Mouse (Mus musculus): ENCODE measurements around the gene Isoc2b. TPM values are rescaled to one million over a fixed set of nuclear protein-coding genes. Genes with fewer than 3 reads are reported as not detected.

The Isoc2b gene
- total RNA-seq, 2 experiments from 2014 or later: 12.5 to 13.3 TPM

Other genes with a start within 250 kb of the Isoc2b start
Only the 30 nearest of the 33 such genes appear.
- gene Hspbp1, start 185.2 kb downstream of the Isoc2b start, total RNA-seq (2014; fragmentation: Nextera tagmentation): 69.0 and 77.0 TPM in 2 replicates
- 44.9 and 47.4 TPM in 2 replicates for gene Hspbp1, start 185.2 kb downstream of the Isoc2b start, total RNA-seq (2017)
- not detected in 2 replicates for gene Brsk1, start 179.7 kb downstream of the Isoc2b start, total RNA-seq (2014; fragmentation: Nextera tagmentation)
- gene Brsk1, start 179.7 kb downstream of the Isoc2b start, total RNA-seq (2017): not detected in 2 replicates
- not detected in 2 replicates for gene Tmem150b, start 145.0 kb downstream of the Isoc2b start, total RNA-seq (2014; fragmentation: Nextera tagmentation)
- gene Tmem150b, start 145.0 kb downstream of the Isoc2b start, total RNA-seq (2017): 0.33 and 1.1 TPM in 2 replicates
- 75.8 and 96.3 TPM in 2 replicates for gene Kmt5c, start 130.1 kb downstream of the Isoc2b start, total RNA-seq (2014; fragmentation: Nextera tagmentation)
- 25.6 and 52.4 TPM in 2 replicates for gene Kmt5c, start 130.1 kb downstream of the Isoc2b start, total RNA-seq (2017)
- 279 and 377 TPM in 2 replicates for gene Cox6b2, start 117.2 kb downstream of the Isoc2b start, total RNA-seq (2014; fragmentation: Nextera tagmentation)
- 151 and 283 TPM in 2 replicates for gene Cox6b2, start 117.2 kb downstream of the Isoc2b start, total RNA-seq (2017)
- gene Fam71e2, start 99.0 kb downstream of the Isoc2b start, total RNA-seq (2014; fragmentation: Nextera tagmentation): not detected in 2 replicates
- not detected in 2 replicates for gene Fam71e2, start 99.0 kb downstream of the Isoc2b start, total RNA-seq (2017)
- gene Il11, start 87.4 kb downstream of the Isoc2b start, total RNA-seq (2014; fragmentation: Nextera tagmentation): not detected in 2 replicates
- gene Il11, start 87.4 kb downstream of the Isoc2b start, total RNA-seq (2017): 0.15 TPM in 1 of 2 replicates, not detected in the other
- gene Tmem190, start 87.3 kb downstream of the Isoc2b start, total RNA-seq (2014; fragmentation: Nextera tagmentation): not detected in 2 replicates
- gene Tmem190, start 87.3 kb downstream of the Isoc2b start, total RNA-seq (2017): not detected in 2 replicates
- 15.1 and 17.8 TPM in 2 replicates for gene Tmem238, start 80.6 kb downstream of the Isoc2b start, total RNA-seq (2014; fragmentation: Nextera tagmentation)
- gene Tmem238, start 80.6 kb downstream of the Isoc2b start, total RNA-seq (2017): 21.3 and 26.1 TPM in 2 replicates
- 3,204 and 3,219 TPM in 2 replicates for gene Rpl28, start 77.4 kb downstream of the Isoc2b start, total RNA-seq (2014; fragmentation: Nextera tagmentation)
- gene Rpl28, start 77.4 kb downstream of the Isoc2b start, total RNA-seq (2017): 676 and 1,069 TPM in 2 replicates
- gene Ube2s, start 57.7 kb downstream of the Isoc2b start, total RNA-seq (2014; fragmentation: Nextera tagmentation): 291 and 381 TPM in 2 replicates
- 146 and 204 TPM in 2 replicates for gene Ube2s, start 57.7 kb downstream of the Isoc2b start, total RNA-seq (2017)
- 0.31 TPM in 1 of 2 replicates, not detected in the other for gene Shisa7, start 25.6 kb downstream of the Isoc2b start, total RNA-seq (2014; fragmentation: Nextera tagmentation)
- not detected in 2 replicates for gene Shisa7, start 25.6 kb downstream of the Isoc2b start, total RNA-seq (2017)
- 7.9 and 9.6 TPM in 2 replicates for gene Isoc2a, start 6.9 kb upstream of the Isoc2b start, total RNA-seq (2014; fragmentation: Nextera tagmentation)
- gene Isoc2a, start 6.9 kb upstream of the Isoc2b start, total RNA-seq (2017): 7.4 and 13.2 TPM in 2 replicates
- gene Gm36210, start 36.3 kb upstream of the Isoc2b start, total RNA-seq (2014; fragmentation: Nextera tagmentation): not detected in 2 replicates
- gene Gm36210, start 36.3 kb upstream of the Isoc2b start, total RNA-seq (2017): not detected in 2 replicates
- 8.2 and 11.6 TPM in 2 replicates for gene Zfp628, start 45.0 kb upstream of the Isoc2b start, total RNA-seq (2014; fragmentation: Nextera tagmentation)
- gene Zfp628, start 45.0 kb upstream of the Isoc2b start, total RNA-seq (2017): 1.1 and 1.2 TPM in 2 replicates
- gene Nat14, start 51.8 kb upstream of the Isoc2b start, total RNA-seq (2014; fragmentation: Nextera tagmentation): 6.6 TPM in 1 of 2 replicates, not detected in the other
- gene Nat14, start 51.8 kb upstream of the Isoc2b start, total RNA-seq (2017): 0.23 and 1.9 TPM in 2 replicates
- gene Ssc5d, start 55.5 kb upstream of the Isoc2b start, total RNA-seq (2014; fragmentation: Nextera tagmentation): not detected in 2 replicates
- not detected in 2 replicates for gene Ssc5d, start 55.5 kb upstream of the Isoc2b start, total RNA-seq (2017)
- 0.69 TPM in 1 of 2 replicates, not detected in the other for gene Sbk2, start 94.1 kb upstream of the Isoc2b start, total RNA-seq (2014; fragmentation: Nextera tagmentation)
- gene Sbk2, start 94.1 kb upstream of the Isoc2b start, total RNA-seq (2017): not detected in 2 replicates
- gene Sbk3, start 100.9 kb upstream of the Isoc2b start, total RNA-seq (2014; fragmentation: Nextera tagmentation): not detected in 2 replicates
- gene Sbk3, start 100.9 kb upstream of the Isoc2b start, total RNA-seq (2017): not detected in 2 replicates
- 12.0 and 32.5 TPM in 2 replicates for gene Zfp579, start 125.9 kb upstream of the Isoc2b start, total RNA-seq (2014; fragmentation: Nextera tagmentation)
- 0.76 and 2.2 TPM in 2 replicates for gene Zfp579, start 125.9 kb upstream of the Isoc2b start, total RNA-seq (2017)
- gene Zfp524, start 144.2 kb upstream of the Isoc2b start, total RNA-seq (2014; fragmentation: Nextera tagmentation): 16.6 and 19.9 TPM in 2 replicates
- 3.0 and 9.3 TPM in 2 replicates for gene Zfp524, start 144.2 kb upstream of the Isoc2b start, total RNA-seq (2017)
- gene Fiz1, start 144.4 kb upstream of the Isoc2b start, total RNA-seq (2014; fragmentation: Nextera tagmentation): 34.8 and 35.7 TPM in 2 replicates
- 19.8 and 32.7 TPM in 2 replicates for gene Fiz1, start 144.4 kb upstream of the Isoc2b start, total RNA-seq (2017)
- gene Gm44973, start 145.2 kb upstream of the Isoc2b start, total RNA-seq (2014; fragmentation: Nextera tagmentation): 2.6 TPM in 1 of 2 replicates, not detected in the other
- not detected in 2 replicates for gene Gm44973, start 145.2 kb upstream of the Isoc2b start, total RNA-seq (2017)
- 22.7 and 24.4 TPM in 2 replicates for gene Zfp865, start 150.1 kb upstream of the Isoc2b start, total RNA-seq (2014; fragmentation: Nextera tagmentation)
- gene Zfp865, start 150.1 kb upstream of the Isoc2b start, total RNA-seq (2017): 7.8 and 9.8 TPM in 2 replicates
- not detected in 2 replicates for gene Ccdc106, start 150.3 kb upstream of the Isoc2b start, total RNA-seq (2014; fragmentation: Nextera tagmentation)
- gene Ccdc106, start 150.3 kb upstream of the Isoc2b start, total RNA-seq (2017): 0.42 and 0.56 TPM in 2 replicates
- 1.3 and 2.0 TPM in 2 replicates for gene 4632433K11Rik, start 163.9 kb upstream of the Isoc2b start, total RNA-seq (2014; fragmentation: Nextera tagmentation)
- 0.23 TPM in 1 of 2 replicates, not detected in the other for gene 4632433K11Rik, start 163.9 kb upstream of the Isoc2b start, total RNA-seq (2017)
- 1.0 and 1.9 TPM in 2 replicates for gene Zfp784, start 168.2 kb upstream of the Isoc2b start, total RNA-seq (2014; fragmentation: Nextera tagmentation)
- 0.09 and 2.9 TPM in 2 replicates for gene Zfp784, start 168.2 kb upstream of the Isoc2b start, total RNA-seq (2017)
- 1.3 and 2.1 TPM in 2 replicates for gene Zfp580, start 181.3 kb upstream of the Isoc2b start, total RNA-seq (2014; fragmentation: Nextera tagmentation)
- not detected in 2 replicates for gene Zfp580, start 181.3 kb upstream of the Isoc2b start, total RNA-seq (2017)
- 259 and 276 TPM in 2 replicates for gene U2af2, start 191.9 kb upstream of the Isoc2b start, total RNA-seq (2014; fragmentation: Nextera tagmentation)
- 284 and 302 TPM in 2 replicates for gene U2af2, start 191.9 kb upstream of the Isoc2b start, total RNA-seq (2017)
- 134 and 193 TPM in 2 replicates for gene Epn1, start 210.0 kb upstream of the Isoc2b start, total RNA-seq (2014; fragmentation: Nextera tagmentation)
- gene Epn1, start 210.0 kb upstream of the Isoc2b start, total RNA-seq (2017): 51.1 and 62.6 TPM in 2 replicates

All from megakaryocyte-erythroid progenitor cell, adult 5-6 weeks (primary cell).